Mouse (Mus musculus) heart, embryonic 13.5 days (tissue): ENCODE results near the gene Arhgap21. TPM values are rescaled to one million over a fixed set of nuclear protein-coding genes. Genes with fewer than 3 reads are reported as not detected.

ENCODE experiments used
- ATAC-seq: fragments of 200-750 bp; cut with Nextera tagmentation; 2 replicates; pipeline ENCODE4 v1.8.0; 2017; ENCODE audit warnings: moderate TSS enrichment; ENCODE audit not compliant: insufficient number of reproducible peaks, low FRiP score, low TSS enrichment; ENCODE audit errors: extremely low read depth
- H3K27ac ChIP-seq: fragments of 300-500 bp; sonication (generic); replicated peaks from 2 replicates; pipeline ENCODE4 v1.5.1; 2015; ENCODE audit warnings: moderate library complexity, mild to moderate bottlenecking, inconsistent platforms
- H3K27me3 ChIP-seq: fragments of 300-500 bp; sonication (generic); replicated peaks from 2 replicates; pipeline ENCODE4 v1.6.1; 2015; ENCODE audit warnings: mild to moderate bottlenecking, inconsistent platforms
- H3K36me3 ChIP-seq: fragments of 300-500 bp; sonication (generic); 2 replicates; pipeline ENCODE4 v1.6.1; 2015; ENCODE audit warnings: mild to moderate bottlenecking, inconsistent platforms
- H3K4me1 ChIP-seq: fragments of 300-500 bp; sonication (generic); 2 replicates; pipeline ENCODE4 v1.6.1; 2015; ENCODE audit warnings: inconsistent platforms
- H3K4me2 ChIP-seq: fragments of 300-500 bp; sonication (generic); 2 replicates; pipeline ENCODE4 v1.6.1; 2015; ENCODE audit warnings: inconsistent platforms, mild to moderate bottlenecking, moderate library complexity
- H3K4me3 ChIP-seq: fragments of 300-500 bp; sonication (generic); 2 replicates; pipeline ENCODE4 v1.5.1; 2015; ENCODE audit warnings: moderate library complexity, mild to moderate bottlenecking, inconsistent platforms
- H3K9ac ChIP-seq: fragments of 300-500 bp; sonication (generic); 2 replicates; pipeline ENCODE4 v1.6.1; 2015; ENCODE audit warnings: inconsistent platforms, mild to moderate bottlenecking, moderate library complexity
- H3K9me3 ChIP-seq: fragments of 300-500 bp; sonication (generic); 2 replicates; pipeline ENCODE4 v1.6.1; 2016; ENCODE audit warnings: inconsistent platforms
- WGBS: fragments of 180-500 bp; shearing (Covaris S2); methylation state at CpG from one replicate; pipeline ENCODE4 v1.1.7; 2015; ENCODE audit warnings: mixed read lengths; 5-methylcytosine and 5-hydroxymethylcytosine counted together
- polyA plus RNA-seq: library from polyadenylated mRNA; unstranded; fragments of >200 nt; fragmentation: Nextera tagmentation; extraction: Ambion mirVana; gene quantifications from 2 replicates; pipeline ENCODE4 v1.2.1, GENCODE M21; 2015

Arhgap21 gene
- polyA plus RNA-seq, result 11.7 and 11.8 TPM in 2 replicates

DNA sequence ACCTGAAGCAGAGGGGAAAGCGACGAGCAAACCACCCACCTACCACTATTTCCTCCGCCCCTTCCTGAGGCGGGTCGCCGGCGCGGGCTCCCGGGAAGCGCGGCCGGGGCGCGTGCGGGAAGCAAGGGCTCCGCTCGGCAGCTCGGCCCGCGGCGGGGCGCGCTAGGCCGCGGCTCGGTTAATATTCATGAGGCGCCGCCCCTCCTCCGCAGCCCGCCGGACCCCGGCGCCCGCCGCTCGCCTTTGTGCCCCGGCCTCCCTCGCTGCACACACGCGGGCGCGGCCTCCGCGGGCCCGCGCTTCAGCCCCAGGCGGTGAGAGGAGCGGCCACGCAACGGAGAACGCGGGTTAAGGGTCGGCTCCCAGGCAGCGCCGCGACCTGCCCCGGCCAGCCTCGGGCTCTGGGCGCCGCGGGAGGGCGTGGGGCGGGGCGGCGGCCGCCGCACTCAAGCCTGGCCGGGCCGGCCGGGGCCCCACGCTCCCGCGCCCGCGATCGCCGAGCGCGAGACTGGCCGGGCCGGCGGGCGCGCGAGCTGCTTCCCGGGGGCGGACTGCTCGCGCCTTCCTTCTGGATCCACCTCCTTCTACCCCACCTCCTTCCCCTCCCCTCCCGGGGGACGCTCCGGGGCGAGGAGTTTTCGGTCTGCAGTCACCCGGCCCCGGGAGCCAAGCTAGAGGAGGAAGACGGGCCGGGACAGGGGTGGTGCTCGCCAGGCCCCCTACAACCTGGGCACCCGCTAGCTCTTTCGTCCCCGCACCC, at the start of gene Arhgap21:
Gene Arhgap21, minus strand, starts transcription at position 441 of the 760 bp plus-strand sequence.
- H3K4me1 ChIP-seq, result peaks cover 44% of the 10 kb centered on the region
- ATAC-seq, result peak; percentile 37

DNA sequence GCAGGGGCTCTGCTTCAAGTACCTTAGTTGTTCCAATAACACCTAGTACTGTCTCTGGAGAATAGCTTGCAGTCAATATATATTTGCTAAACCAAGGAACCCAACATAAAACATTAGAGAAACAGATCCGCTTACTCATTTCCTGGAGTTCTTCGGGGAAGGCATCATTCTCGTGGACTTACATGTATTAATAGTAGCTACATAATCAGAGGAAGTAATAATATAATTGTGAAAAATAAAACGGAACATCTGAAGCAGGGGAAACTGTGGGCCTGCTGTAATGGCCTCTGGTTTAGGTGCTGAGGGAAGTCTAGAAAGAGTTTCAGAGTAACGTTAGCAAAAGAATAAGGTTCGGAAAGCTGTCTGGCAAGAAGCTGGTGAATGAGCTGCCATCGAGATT, 47.9 kb upstream of the Arhgap21 start:
- no peaks in the 10 kb centered on the region for H3K9me3 ChIP-seq
- 75% methylated on average over 7 of the region's 7 CpGs for WGBS
- no peaks in the 10 kb centered on the region for H3K27me3 ChIP-seq
- no peak for ATAC-seq
- H3K36me3 ChIP-seq, result no peaks in the 10 kb centered on the region
- H3K9ac ChIP-seq, result no peak overlapping the region
- no peaks in the 10 kb centered on the region for H3K4me1 ChIP-seq
- H3K4me2 ChIP-seq, result no peak overlapping the region
- H3K4me3 ChIP-seq, result no peak overlapping the region
- no peak overlapping the region for H3K27ac ChIP-seq

More for the DNA sequence above, at the start of gene Arhgap21:
- H3K27me3 ChIP-seq, result no peaks in the 10 kb centered on the region
- under 1% methylated on average over 95 of the region's 102 CpGs for WGBS
- H3K9ac ChIP-seq, result peak within 1 kb of the TSS; percentile 99
- H3K27ac ChIP-seq, result peak within 1 kb of the TSS; percentile 99
- no peaks in the 10 kb centered on the region for H3K9me3 ChIP-seq
- H3K4me2 ChIP-seq, result peak within 1 kb of the TSS; percentile 94
- H3K36me3 ChIP-seq, result no peaks in the 10 kb centered on the region
- peak within 1 kb of the TSS; percentile 95 for H3K4me3 ChIP-seq

DNA sequence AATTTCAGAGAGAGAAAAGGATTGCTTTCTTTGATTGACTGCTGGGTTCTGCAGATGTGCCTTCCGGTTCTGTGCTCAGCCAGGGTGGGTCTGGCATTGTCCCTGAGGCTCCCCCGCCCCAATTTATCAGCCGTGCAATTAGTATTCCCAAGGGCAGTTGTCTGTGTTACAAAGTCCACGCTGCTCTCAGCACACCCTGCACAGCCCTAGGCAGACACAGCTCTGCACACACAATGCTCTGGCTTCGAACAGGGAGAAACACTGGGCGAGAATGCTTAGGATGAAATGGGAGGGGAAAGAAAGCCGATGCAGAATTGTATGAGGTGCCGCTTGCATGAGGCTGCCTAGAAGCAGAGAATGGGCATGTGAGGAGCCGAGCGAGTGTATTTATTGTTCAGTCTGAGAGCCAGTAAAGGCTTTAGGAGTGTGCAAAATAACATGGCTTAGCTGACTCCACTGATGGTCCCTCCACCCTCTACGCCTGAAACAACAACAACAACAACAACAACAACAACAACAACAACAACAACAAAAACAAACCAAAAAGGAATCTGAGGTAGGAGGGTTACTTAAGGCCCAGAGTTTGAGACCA, 42.2 kb upstream of the Arhgap21 start:
- H3K4me1 ChIP-seq, result peaks cover 5% of the 10 kb centered on the region; the same call in 1 of the 2 replicates
- H3K4me2 ChIP-seq, result no peak overlapping the region
- H3K4me3 ChIP-seq, result no peak overlapping the region
- no peaks in the 10 kb centered on the region for H3K27me3 ChIP-seq
- no peak overlapping the region for H3K27ac ChIP-seq
- H3K9ac ChIP-seq, result no peak overlapping the region
- ATAC-seq, result no peak
- no peaks in the 10 kb centered on the region for H3K36me3 ChIP-seq
- 68% methylated on average over 11 of the region's 11 CpGs for WGBS
- no peaks in the 10 kb centered on the region for H3K9me3 ChIP-seq

DNA sequence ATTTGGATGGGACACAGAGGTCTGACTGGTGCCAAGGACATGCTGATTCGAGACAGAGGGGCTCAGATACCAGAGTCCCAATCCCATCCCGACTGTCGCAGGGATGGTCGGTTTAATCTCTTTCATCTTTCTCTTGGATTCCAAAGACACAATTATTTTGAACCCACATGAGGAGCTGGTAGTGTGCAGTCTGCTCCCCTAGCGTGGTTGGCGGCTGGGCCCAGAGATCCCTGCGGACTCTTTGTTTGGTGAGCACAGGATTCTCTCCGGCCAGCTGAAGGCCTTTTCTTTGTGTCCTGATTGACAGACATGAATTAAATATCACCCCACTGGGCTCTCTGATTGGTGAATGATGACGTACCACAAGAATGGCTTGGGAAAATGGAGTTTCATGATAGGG, 41.5 kb upstream of the Arhgap21 start:
- Histone ChIP-seq H3K4me3 (no peak overlapping the region), H3K9me3 (no peaks in the 10 kb centered on the region), H3K36me3 (no peaks in the 10 kb centered on the region), H3K4me1 (peaks cover 5% of the 10 kb centered on the region; the same call in 1 of the 2 replicates), H3K27me3 (no peaks in the 10 kb centered on the region), H3K9ac (no peak overlapping the region), H3K27ac (no peak overlapping the region), H3K4me2 (no peak overlapping the region)
- ATAC-seq, result no peak
- 76% methylated on average over 9 of the region's 9 CpGs for WGBS

DNA sequence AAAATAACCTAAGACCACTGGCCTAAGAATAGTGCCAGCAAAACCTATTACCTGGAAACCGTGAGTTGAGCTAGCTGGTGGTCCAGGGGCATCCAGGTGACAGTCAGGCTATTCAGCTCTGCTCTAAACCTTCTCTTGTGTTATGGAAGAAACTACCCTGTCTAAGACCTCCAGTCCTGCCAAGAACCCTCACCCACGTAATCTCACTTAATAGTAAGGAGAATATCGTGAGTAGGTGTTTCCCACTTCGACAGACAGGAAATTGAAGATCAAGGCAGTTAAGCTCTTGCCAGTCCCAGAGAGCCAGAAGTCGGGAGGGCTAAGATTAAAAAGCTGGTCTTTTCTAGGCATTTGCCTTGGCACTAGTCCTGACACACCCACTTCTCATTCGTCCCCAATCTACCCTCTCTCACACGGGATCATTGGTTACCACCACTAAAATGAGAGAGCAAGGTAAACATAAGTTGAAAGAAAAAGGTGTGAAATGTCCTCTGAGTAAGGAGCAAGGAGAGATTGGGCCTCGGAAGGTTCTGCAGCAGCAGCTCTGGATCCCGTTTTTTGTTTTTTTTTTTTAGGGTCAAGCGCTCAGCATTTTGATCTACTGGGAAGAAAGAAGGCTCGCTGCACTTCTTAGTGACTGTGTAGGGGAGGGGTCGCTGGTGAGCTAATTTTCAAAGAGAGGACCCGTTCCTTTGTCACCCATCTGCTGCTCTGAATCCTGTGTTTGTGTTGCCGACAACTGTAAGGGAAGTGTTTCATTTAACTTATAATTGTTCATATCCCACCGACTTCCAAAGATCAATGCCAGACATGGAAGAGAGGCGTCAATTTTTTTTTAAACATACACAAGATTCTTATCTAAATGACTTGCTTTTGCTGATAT, 40.8 kb upstream of the Arhgap21 start:
- WGBS, result 48% methylated on average over 16 of the region's 16 CpGs
- no peak for ATAC-seq
- Histone ChIP-seq H3K9me3 (no peaks in the 10 kb centered on the region), H3K9ac (no peak overlapping the region), H3K27me3 (no peaks in the 10 kb centered on the region), H3K27ac (no peak overlapping the region), H3K4me1 (peaks cover 5% of the 10 kb centered on the region; the same call in 1 of the 2 replicates), H3K4me2 (no peak overlapping the region), H3K4me3 (no peak overlapping the region), H3K36me3 (no peaks in the 10 kb centered on the region)

DNA sequence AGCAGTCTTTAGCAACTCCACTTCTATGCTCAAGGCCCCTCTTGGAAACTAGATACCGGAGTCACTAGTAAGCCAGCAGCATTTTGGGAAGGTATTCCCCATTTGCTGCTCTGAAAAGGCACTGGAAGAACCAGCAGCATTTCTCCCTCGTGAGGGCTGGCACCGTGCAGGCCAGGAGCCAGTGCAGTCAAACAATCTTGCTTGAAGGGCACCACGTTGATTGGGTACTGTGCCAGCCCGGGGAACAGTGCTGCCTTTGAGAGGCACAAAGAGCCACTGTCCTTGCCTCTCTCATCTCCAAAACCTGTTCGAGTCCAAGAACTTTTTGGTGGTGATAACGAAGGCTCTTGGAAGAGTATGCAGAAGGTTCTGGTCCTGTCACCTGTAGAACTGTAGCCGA, 33.9 kb upstream of the Arhgap21 start:
- no peaks in the 10 kb centered on the region for H3K9me3 ChIP-seq
- WGBS, result 75% methylated on average over 8 of the region's 8 CpGs
- H3K9ac ChIP-seq, result no peak overlapping the region
- H3K4me1 ChIP-seq, result peaks cover 5% of the 10 kb centered on the region; the same call in 1 of the 2 replicates
- H3K4me2 ChIP-seq, result no peak overlapping the region
- H3K27me3 ChIP-seq, result no peaks in the 10 kb centered on the region
- ATAC-seq, result no peak
- H3K36me3 ChIP-seq, result no peaks in the 10 kb centered on the region
- H3K27ac ChIP-seq, result no peak overlapping the region
- no peak overlapping the region for H3K4me3 ChIP-seq

DNA sequence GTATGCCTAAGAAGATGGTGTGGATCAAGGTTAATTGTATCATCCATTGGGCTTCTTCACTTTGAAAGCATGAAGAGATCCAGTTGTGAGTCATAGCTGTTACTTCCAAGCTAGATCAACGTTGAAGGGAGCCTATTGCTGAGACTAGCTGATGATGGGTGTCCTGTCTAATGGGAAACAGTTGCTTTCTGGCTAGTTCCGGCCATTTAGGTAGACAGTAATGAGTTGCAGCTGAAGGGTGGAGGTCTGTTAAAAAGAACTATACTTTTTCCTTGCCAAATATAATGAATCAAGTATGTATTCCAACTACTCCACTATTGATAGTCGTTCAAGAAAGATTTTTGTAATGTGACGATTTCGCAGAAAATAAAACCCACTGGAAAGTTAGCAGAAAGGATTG, 32.5 kb upstream of the Arhgap21 start:
- no peak overlapping the region for H3K27ac ChIP-seq
- no peak overlapping the region for H3K4me3 ChIP-seq
- H3K4me2 ChIP-seq, result no peak overlapping the region
- no peak for ATAC-seq
- H3K9ac ChIP-seq, result no peak overlapping the region
- 68% methylated on average over 5 of the region's 5 CpGs for WGBS
- no peaks in the 10 kb centered on the region for H3K36me3 ChIP-seq
- no peaks in the 10 kb centered on the region for H3K9me3 ChIP-seq
- H3K27me3 ChIP-seq, result no peaks in the 10 kb centered on the region
- H3K4me1 ChIP-seq, result no peaks in the 10 kb centered on the region

DNA sequence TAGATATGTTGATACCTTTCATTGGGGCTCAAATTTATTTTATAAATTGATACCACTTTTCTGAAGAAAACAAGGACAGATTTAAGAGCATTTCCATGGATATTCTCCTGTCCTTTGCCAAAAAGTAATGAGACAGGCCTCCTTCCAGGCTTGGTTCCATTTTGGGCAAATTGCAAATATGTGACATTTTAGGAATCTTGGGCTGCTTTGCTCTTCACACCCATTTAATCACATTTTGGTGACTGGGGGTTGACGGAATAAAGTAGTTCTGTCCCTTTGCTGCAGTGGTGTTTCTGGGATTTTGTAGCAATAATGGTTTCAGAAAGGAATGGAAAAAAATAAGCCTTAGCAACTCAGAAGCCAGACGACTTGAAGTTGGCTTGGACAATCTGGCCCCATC, 26.9 kb upstream of the Arhgap21 start:
- Histone ChIP-seq H3K4me2 (no peak overlapping the region), H3K9me3 (no peaks in the 10 kb centered on the region), H3K27me3 (no peaks in the 10 kb centered on the region), H3K27ac (no peak overlapping the region), H3K36me3 (no peaks in the 10 kb centered on the region), H3K4me1 (peaks cover 8% of the 10 kb centered on the region), H3K9ac (no peak overlapping the region), H3K4me3 (no peak overlapping the region)
- no peak for ATAC-seq
- WGBS, result 77% methylated on average over 2 of the region's 2 CpGs

DNA sequence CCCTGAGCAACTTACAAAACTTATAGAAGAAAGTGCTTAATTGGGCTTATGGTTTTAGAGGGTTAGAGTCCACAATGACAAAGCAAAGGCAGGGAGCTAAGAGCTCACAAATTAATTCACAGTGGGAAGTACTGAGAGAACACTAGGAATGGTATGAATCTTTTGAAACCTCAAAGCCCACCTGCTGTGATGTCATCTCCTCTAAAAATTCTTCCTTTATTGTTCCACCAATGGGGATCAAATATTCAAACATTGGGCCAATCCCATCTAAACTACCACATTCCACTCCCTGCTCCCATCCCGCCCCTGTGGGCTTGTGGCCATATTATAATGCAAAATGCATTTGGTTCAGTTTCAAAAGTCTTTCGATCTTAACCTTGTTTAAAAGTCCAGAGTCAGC, 22.8 kb upstream of the Arhgap21 start:
- Histone ChIP-seq H3K4me1 (peaks cover 20% of the 10 kb centered on the region), H3K4me2 (no peak overlapping the region), H3K4me3 (no peak overlapping the region), H3K36me3 (no peaks in the 10 kb centered on the region), H3K27me3 (no peaks in the 10 kb centered on the region), H3K9me3 (no peaks in the 10 kb centered on the region), H3K27ac (no peak overlapping the region), H3K9ac (no peak overlapping the region)
- 89% methylated on average over 2 of the region's 2 CpGs for WGBS
- ATAC-seq, result no peak

DNA sequence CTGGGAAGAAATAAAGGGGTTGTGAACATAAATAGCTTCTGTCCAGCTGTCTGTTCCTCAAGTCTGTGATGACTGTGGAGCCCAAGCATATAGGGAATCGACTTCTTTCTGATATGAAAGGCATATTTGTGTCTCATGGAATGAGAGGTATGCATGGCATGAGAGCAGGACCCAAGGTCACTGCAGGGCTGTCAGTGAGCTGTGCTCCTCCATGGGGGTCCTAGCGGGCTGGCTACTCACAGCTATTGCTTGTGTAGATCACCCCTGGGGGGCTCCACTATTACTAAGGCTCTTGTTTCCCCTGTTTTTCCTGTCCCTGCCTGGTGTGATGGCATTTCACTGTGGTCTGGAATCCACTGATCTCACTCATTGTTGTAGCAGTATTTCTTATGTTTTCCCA, 22.2 kb upstream of the Arhgap21 start:
- WGBS, result 31% methylated on average over 2 of the region's 2 CpGs
- Histone ChIP-seq H3K4me2 (no peak overlapping the region), H3K9ac (no peak overlapping the region), H3K27me3 (no peaks in the 10 kb centered on the region), H3K9me3 (no peaks in the 10 kb centered on the region), H3K27ac (peak overlapping the region; percentile 48; the same call in 1 of the 2 replicates), H3K36me3 (no peaks in the 10 kb centered on the region), H3K4me1 (peaks cover 20% of the 10 kb centered on the region), H3K4me3 (no peak overlapping the region)
- no peak for ATAC-seq

DNA sequence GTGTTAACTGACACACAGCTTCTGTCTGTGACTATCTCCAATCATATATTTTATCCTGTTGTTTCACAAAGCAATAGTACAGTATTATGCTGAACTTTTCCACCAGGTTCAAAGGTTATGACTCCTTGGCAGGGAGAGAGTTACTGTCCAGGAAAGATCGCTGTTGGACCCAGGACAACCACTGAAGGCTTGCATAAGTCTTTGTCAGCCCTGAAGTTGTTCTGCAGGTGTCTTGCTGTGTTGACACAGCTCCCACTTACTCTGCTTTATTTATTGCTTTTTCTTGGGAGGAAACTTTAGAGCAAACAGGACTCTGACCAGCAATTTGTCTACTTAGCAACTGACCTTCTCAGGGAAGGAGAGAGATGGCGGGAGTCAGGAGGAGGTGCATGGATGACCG, 21.4 kb upstream of the Arhgap21 start:
- ATAC-seq, result no peak
- WGBS, result 86% methylated on average over 3 of the region's 3 CpGs
- no peaks in the 10 kb centered on the region for H3K36me3 ChIP-seq
- H3K4me3 ChIP-seq, result no peak overlapping the region
- peaks cover 20% of the 10 kb centered on the region for H3K4me1 ChIP-seq
- no peak overlapping the region for H3K4me2 ChIP-seq
- H3K9ac ChIP-seq, result no peak overlapping the region
- H3K9me3 ChIP-seq, result no peaks in the 10 kb centered on the region
- H3K27me3 ChIP-seq, result no peaks in the 10 kb centered on the region
- H3K27ac ChIP-seq, result no peak overlapping the region
